Mouse (Mus musculus) v-Abl transformed pro-B cells (cell line): ENCODE data around the gene Zfp94.
"Not testable (repeated sequence)": the region's sequence is repeated elsewhere in the genome, so short reads cannot be mapped to it uniquely, and the experiment has no call there.

Experiments
- in situ Hi-C, 2 experiments: fragments of 400-800 bp; cut with MboI; formaldehyde crosslinking; loops; one replicate each; pipeline ENCODE4 v1.15.1; 2025; ENCODE audit not compliant: unreplicated experiment in 2 of 2

Zfp94 gene

GRCm38 (mm10) chr7:24286916-24287315 is 29.6 kb downstream of the Zfp94 start:
- in situ Hi-C loops = loop anchor here in 1 of 2 experiments (10.0 kb wide), 1 partner anchor 322 kb away; no protein-coding TSS in a partner anchor

GRCm38 (mm10) chr7:24286090-24286489 is 30.4 kb downstream of the Zfp94 start:
- in situ Hi-C loops = loop anchor here in 1 of 2 experiments (10.0 kb wide), 1 partner anchor 321 kb away; no protein-coding TSS in a partner anchor

GRCm38 (mm10) chr7:24280858-24281145 is 35.7 kb downstream of the Zfp94 start:
- in situ Hi-C loops = loop anchor here in 1 of 2 experiments (10.0 kb wide), 1 partner anchor 316 kb away; no protein-coding TSS in a partner anchor

GRCm38 (mm10) chr7:24280031-24280857 is 36.2 kb downstream of the Zfp94 start:
- in situ Hi-C loops = loop anchor here in 1 of 2 experiments (10.0 kb wide), 1 partner anchor 315 kb away; no protein-coding TSS in a partner anchor

GRCm38 (mm10) chr7:24278771-24279170 is 37.7 kb downstream of the Zfp94 start:
- in situ Hi-C loops = not testable (repeated sequence)

GRCm38 (mm10) chr7:24274456-24274855 is 42.0 kb downstream of the Zfp94 start:
- in situ Hi-C loops = no loop called here

GRCm38 (mm10) chr7:24271191-24271590 is 45.3 kb downstream of the Zfp94 start:
- in situ Hi-C loops = no loop called here

GRCm38 (mm10) chr7:24270288-24270672 is 46.2 kb downstream of the Zfp94 start, which contains the start of gene Zfp93:
Zfp93 (plus strand) TSS chr7:24270420.
- in situ Hi-C loops = no loop called here

- in situ Hi-C loops = no loop called here
These were observed 46.7 kb downstream of the Zfp94 start for GRCm38 (mm10) chr7:24269667-24270287.

GRCm38 (mm10) chr7:24269256-24269655 is 47.2 kb downstream of the Zfp94 start:
- in situ Hi-C loops = no loop called here

GRCm38 (mm10) chr7:24268176-24269155 is 48.0 kb downstream of the Zfp94 start:
- in situ Hi-C loops = no loop called here

- in situ Hi-C loops = no loop called here
These were observed 56.5 kb downstream of the Zfp94 start for GRCm38 (mm10) chr7:24260000-24260312.

- in situ Hi-C loops = no loop called here
These were observed 57.0 kb downstream of the Zfp94 start for GRCm38 (mm10) chr7:24259306-24259999.

GRCm38 (mm10) chr7:24254633-24255474 is 61.6 kb downstream of the Zfp94 start, which contains the start of gene Zfp108:
Zfp108 (plus strand) TSS chr7:24254794.
- in situ Hi-C loops = no loop called here

- in situ Hi-C loops = no loop called here
These were observed 62.5 kb downstream of the Zfp94 start for GRCm38 (mm10) chr7:24253779-24254615.
